Mouse (Mus musculus) kidney, embryonic 14.5 days (tissue): ENCODE results near the gene Bhlhe40. TPM values are rescaled to one million over a fixed set of nuclear protein-coding genes. Genes with fewer than 3 reads are reported as not detected.

Experiments
- ATAC-seq: fragments of 200-750 bp; cut with Nextera tagmentation; 2 replicates; pipeline ENCODE4 v1.8.0; 2017; ENCODE audit warnings: moderate number of reproducible peaks, mild to moderate bottlenecking, moderate TSS enrichment, moderate library complexity; ENCODE audit not compliant: low FRiP score, low TSS enrichment
- H3K27ac ChIP-seq: fragments of 300-500 bp; sonication (generic); 2 replicates; pipeline ENCODE4 v1.5.1; 2014; ENCODE audit warnings: low read depth, mild to moderate bottlenecking, low read length, moderate library complexity, mixed read lengths
- H3K27me3 ChIP-seq: fragments of 300-500 bp; sonication (generic); 2 replicates; pipeline ENCODE4 v1.6.1; 2014; ENCODE audit warnings: mild to moderate bottlenecking, low read length; ENCODE audit not compliant: control insufficient read depth, insufficient read depth
- H3K36me3 ChIP-seq: fragments of 300-500 bp; sonication (generic); 2 replicates; pipeline ENCODE4 v1.6.1; 2014; ENCODE audit warnings: low read length, mixed read lengths; ENCODE audit not compliant: control insufficient read depth, insufficient read depth
- H3K4me1 ChIP-seq: fragments of 300-500 bp; sonication (generic); 2 replicates; pipeline ENCODE4 v1.6.1; 2014; ENCODE audit warnings: low read length, mixed read lengths; ENCODE audit not compliant: control insufficient read depth, insufficient read depth
- H3K4me2 ChIP-seq: fragments of 300-500 bp; sonication (generic); replicated peaks from 2 replicates; pipeline ENCODE4 v1.6.1; 2014; ENCODE audit warnings: low read depth, mild to moderate bottlenecking, low read length
- H3K4me3 ChIP-seq: fragments of 300-500 bp; sonication (generic); 2 replicates; pipeline ENCODE4 v1.5.1; 2014; ENCODE audit warnings: mild to moderate bottlenecking, low read length
- H3K9ac ChIP-seq: fragments of 300-500 bp; sonication (generic); 2 replicates; pipeline ENCODE4 v1.6.1; 2014; ENCODE audit warnings: low read depth, mild to moderate bottlenecking, low read length, moderate library complexity
- H3K9me3 ChIP-seq: fragments of 300-500 bp; sonication (generic); 2 replicates; pipeline ENCODE4 v1.6.1; 2016; ENCODE audit warnings: low read length; ENCODE audit not compliant: control insufficient read depth
- WGBS: fragments of 180-500 bp; shearing (Covaris S2); extraction: QIAGEN DNeasy Blood & Tissue Kit; methylation state at CpG from one replicate; pipeline ENCODE4 v1.1.7; 2014; 5-methylcytosine and 5-hydroxymethylcytosine counted together
- polyA plus RNA-seq: library from polyadenylated mRNA; unstranded; fragments of >200 nt; fragmentation: Nextera tagmentation; extraction: Ambion mirVana; gene quantifications from 2 replicates; pipeline ENCODE4 v1.2.1, GENCODE M21; 2014

Bhlhe40 gene
- polyA plus RNA-seq, 1 experiment from 2014 or later: 8.1 TPM

DNA sequence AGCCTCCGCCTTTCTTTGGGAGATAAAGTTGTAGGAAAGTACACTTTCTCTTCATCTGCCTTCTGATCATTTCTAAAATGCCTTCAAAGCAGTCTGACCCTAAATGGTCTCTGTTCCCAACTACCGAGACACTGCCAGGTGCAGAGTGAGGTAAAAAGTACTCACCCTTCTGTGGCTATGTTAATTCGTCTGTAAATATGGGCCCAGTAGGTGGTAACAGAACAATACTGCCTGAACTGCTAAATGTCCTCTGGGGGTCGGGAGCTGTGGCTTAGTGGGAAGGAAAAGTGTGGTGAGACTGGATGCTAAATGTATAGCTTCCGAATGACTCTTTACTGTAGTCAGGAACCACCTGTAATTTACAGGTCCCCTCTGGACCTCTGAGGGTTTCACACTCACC is 16.1 kb upstream of the Bhlhe40 start:
- 67% methylated on average over 5 of the region's 5 CpGs for WGBS
- Histone ChIP-seq H3K4me3 (no peak overlapping the region), H3K27me3 (no peaks in the 10 kb centered on the region), H3K9ac (no peak overlapping the region), H3K27ac (no peak overlapping the region), H3K36me3 (no peaks in the 10 kb centered on the region), H3K4me2 (no peak overlapping the region), H3K4me1 (no peaks in the 10 kb centered on the region), H3K9me3 (no peaks in the 10 kb centered on the region)
- no peak for ATAC-seq

DNA sequence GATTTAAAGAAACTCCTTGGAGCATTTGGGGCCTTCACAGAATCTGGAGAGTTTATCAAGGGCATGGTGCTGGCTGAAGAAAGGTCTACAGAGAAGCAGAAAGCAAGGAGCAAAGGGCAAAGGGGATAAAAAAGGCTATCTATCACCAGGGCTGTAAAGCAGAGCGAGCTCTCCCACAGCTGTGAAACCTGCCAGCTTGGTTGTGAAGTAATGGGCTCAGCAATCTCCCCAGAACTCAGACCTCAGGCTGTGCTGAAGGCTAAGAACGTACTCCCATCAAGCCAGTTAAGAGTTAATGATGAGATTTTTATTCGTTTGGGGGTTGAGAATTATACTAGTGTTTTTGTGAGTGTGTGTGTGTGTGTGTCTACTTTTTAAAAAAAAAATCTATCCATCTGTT is 13.3 kb upstream of the Bhlhe40 start:
- Histone ChIP-seq H3K9me3 (no peaks in the 10 kb centered on the region), H3K27me3 (no peaks in the 10 kb centered on the region), H3K9ac (no peak overlapping the region), H3K36me3 (no peaks in the 10 kb centered on the region), H3K4me1 (no peaks in the 10 kb centered on the region), H3K4me3 (no peak overlapping the region), H3K27ac (no peak overlapping the region), H3K4me2 (no peak overlapping the region)
- no peak for ATAC-seq
- 27% methylated on average over 3 of the region's 3 CpGs for WGBS

DNA sequence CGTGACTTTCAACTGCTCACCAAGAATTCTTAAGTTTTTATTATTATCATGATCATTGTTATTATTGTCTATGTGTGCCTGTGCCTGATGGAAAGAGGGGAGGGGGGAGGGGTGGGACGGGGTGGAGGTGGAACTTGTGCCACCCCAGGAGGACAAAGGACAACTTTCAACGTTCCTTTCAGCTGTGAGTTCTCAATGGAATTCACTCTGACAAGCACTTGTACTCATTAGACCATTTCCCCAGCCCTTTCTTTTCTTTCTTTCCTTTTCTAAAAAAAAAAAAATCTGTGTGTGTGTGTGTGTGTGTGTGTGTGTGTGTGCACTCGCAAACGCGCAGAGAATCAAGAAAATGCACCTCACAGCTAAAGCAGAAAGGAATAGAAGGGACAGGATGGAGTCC is 12.4 kb upstream of the Bhlhe40 start:
- 75% methylated on average over 6 of the region's 6 CpGs for WGBS
- Histone ChIP-seq H3K4me3 (no peak overlapping the region), H3K9me3 (no peaks in the 10 kb centered on the region), H3K4me1 (no peaks in the 10 kb centered on the region), H3K9ac (no peak overlapping the region), H3K4me2 (no peak overlapping the region), H3K27ac (no peak overlapping the region), H3K27me3 (no peaks in the 10 kb centered on the region), H3K36me3 (no peaks in the 10 kb centered on the region)
- ATAC-seq: no peak

- no peak for ATAC-seq
- Histone ChIP-seq H3K9ac (no peak overlapping the region), H3K4me3 (no peak overlapping the region), H3K4me2 (no peak overlapping the region), H3K9me3 (no peaks in the 10 kb centered on the region), H3K36me3 (no peaks in the 10 kb centered on the region), H3K27ac (no peak overlapping the region), H3K27me3 (no peaks in the 10 kb centered on the region), H3K4me1 (peaks cover 7% of the 10 kb centered on the region; the same call in 1 of the 2 replicates)
- WGBS: 47% methylated on average over 2 of the region's 2 CpGs
These were observed 4.6 kb upstream of the Bhlhe40 start for GRCm38 (mm10) chr6:108655861-108656260.

DNA sequence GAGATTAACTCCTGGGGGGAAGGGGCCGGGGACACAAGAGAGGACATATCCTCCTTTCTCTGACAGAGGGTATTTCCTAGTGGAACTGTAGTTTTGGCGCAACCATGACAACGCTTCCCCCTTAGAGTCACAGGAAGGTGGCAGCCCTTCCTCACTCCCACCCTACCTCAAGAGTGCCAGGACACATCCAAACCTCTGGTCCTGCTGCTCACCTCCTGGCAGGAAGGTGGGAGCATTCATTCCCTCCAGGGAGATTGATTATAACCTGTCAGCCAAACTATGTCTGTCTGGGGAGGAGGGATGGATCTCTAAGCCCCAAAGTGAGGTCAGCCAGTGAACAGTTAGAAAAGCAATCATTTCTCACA is 2.4 kb upstream of the Bhlhe40 start:
- Histone ChIP-seq H3K9me3 (no peaks in the 10 kb centered on the region), H3K4me3 (no peak overlapping the region; the same call in 1 of the 2 replicates), H3K4me2 (peak overlapping the region; percentile 95), H3K4me1 (peaks cover 7% of the 10 kb centered on the region; the same call in 1 of the 2 replicates), H3K27me3 (no peaks in the 10 kb centered on the region), H3K36me3 (no peaks in the 10 kb centered on the region), H3K27ac (peak overlapping the region; percentile 94), H3K9ac (no peak overlapping the region)
- ATAC-seq: no peak
- WGBS: 75% methylated on average over 3 of the region's 3 CpGs

- peak overlapping the region; percentile 50 for H3K9ac ChIP-seq
- H3K4me3 ChIP-seq: peak overlapping the region; percentile 55
- ATAC-seq: no peak
- H3K9me3 ChIP-seq: no peaks in the 10 kb centered on the region
- no peaks in the 10 kb centered on the region for H3K27me3 ChIP-seq
- H3K4me2 ChIP-seq: peak overlapping the region; percentile 95
- 1% methylated on average over 31 of the region's 31 CpGs for WGBS
- no peaks in the 10 kb centered on the region for H3K36me3 ChIP-seq
- peaks cover 7% of the 10 kb centered on the region; the same call in 1 of the 2 replicates for H3K4me1 ChIP-seq
- H3K27ac ChIP-seq: peak overlapping the region; percentile 94
These were observed 1.8 kb upstream of the Bhlhe40 start for GRCm38 (mm10) chr6:108658416-108659201.

- H3K4me3 ChIP-seq: peak overlapping the region; percentile 55
- ATAC-seq: peak; percentile 81
- H3K27ac ChIP-seq: peak overlapping the region; percentile 94
- no peaks in the 10 kb centered on the region for H3K36me3 ChIP-seq
- peaks cover 7% of the 10 kb centered on the region; the same call in 1 of the 2 replicates for H3K4me1 ChIP-seq
- H3K4me2 ChIP-seq: peak overlapping the region; percentile 95
- no peaks in the 10 kb centered on the region for H3K9me3 ChIP-seq
- 0% methylated on average over 21 of the region's 42 CpGs for WGBS
- H3K9ac ChIP-seq: peak overlapping the region; percentile 50
- H3K27me3 ChIP-seq: no peaks in the 10 kb centered on the region
These were observed 1.2 kb upstream of the Bhlhe40 start for GRCm38 (mm10) chr6:108659221-108659725.

DNA sequence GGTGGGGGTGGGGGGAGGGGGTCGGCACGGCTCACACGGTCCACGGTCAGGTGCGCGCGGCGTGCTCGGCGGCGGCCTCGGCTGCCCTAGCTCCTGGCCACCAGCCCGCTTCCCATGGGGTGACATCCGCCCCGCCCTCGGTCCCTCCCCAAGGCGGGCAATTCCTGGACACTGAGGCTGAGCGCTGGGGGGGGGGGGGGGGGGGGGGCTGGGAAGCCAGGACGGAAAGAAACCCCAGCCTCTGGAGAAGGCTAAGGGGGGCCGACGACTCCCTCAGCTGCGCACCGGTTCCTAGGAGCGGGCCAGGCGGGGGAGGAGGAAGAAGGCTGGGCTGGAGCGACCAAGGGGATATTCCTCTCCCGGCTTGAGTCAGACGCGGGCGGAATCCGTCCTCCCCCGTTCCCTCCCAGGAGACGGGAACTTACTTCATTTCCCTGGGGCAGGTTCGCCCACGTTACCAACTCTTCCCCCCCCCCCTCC is 663 bp upstream of the Bhlhe40 start:
- Histone ChIP-seq H3K9me3 (no peaks in the 10 kb centered on the region), H3K27ac (peak overlapping the region; percentile 94), H3K36me3 (no peaks in the 10 kb centered on the region), H3K9ac (peak overlapping the region; percentile 50), H3K4me2 (peak overlapping the region; percentile 95), H3K27me3 (no peaks in the 10 kb centered on the region), H3K4me3 (peak overlapping the region; percentile 55), H3K4me1 (peaks cover 7% of the 10 kb centered on the region; the same call in 1 of the 2 replicates)
- peak; percentile 84 for ATAC-seq
- WGBS: 0% methylated on average over 12 of the region's 35 CpGs

GRCm38 (mm10) chr6:108660878-108661389 is 505 bp downstream of the Bhlhe40 start:
- ATAC-seq: no peak
- Histone ChIP-seq H3K27me3 (no peaks in the 10 kb centered on the region), H3K4me1 (peaks cover 7% of the 10 kb centered on the region; the same call in 1 of the 2 replicates), H3K9ac (peak overlapping the region; percentile 50), H3K27ac (peak overlapping the region; percentile 94; the same call in 1 of the 2 replicates), H3K4me2 (peak overlapping the region; percentile 95), H3K4me3 (peak overlapping the region; percentile 55), H3K36me3 (no peaks in the 10 kb centered on the region), H3K9me3 (no peaks in the 10 kb centered on the region)
- 1% methylated on average over 18 of the region's 18 CpGs for WGBS
